Mouse (Mus musculus): ENCODE measurements around the gene Zfp574. TPM values are rescaled to one million over a fixed set of nuclear protein-coding genes. Genes with fewer than 3 reads are reported as not detected.

Zfp574 gene
- total RNA-seq (2014; rRNA removed): 25.4 and 31.5 TPM in 2 replicates
- 30.6 and 33.0 TPM in 2 replicates for polyA plus RNA-seq (2015; fragmentation: Nextera tagmentation; extraction: Ambion mirVana)

DNA sequence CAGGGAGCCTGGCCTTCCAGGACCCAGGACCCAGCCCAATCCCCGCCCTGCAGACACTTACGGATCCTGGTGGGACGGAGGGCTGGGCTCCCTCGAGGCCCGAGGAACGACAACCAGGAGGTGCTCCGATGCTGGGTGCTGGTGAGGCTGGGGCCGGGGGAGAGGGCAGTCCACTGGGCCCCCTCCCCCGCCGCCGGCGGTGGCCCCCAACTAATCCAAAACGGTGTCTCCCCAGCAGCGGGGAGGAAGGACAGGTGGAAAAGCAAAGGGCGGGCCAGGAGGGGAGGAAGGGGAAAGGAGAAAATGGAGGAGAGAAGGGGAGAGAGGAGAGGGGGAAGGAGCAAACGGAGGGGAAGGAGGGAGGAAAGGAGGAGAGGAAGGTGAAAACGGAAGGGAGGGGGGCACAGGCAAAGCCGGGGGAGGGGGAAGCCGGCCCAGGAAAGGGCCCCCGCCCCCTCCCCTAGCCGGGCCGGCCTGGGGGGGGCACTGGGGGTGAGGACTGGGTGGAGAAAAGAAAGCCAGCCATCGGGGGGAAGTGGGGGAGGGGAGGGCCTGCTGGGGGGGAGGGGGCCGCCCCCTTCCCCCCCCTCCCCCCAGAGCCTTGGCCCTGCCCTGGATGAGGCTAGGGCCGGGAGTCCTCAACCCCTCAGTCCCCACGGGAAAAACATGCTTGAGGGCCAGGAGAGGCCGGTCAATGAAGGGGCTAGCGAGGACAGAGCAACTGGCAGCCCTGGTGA, at the start of gene Zfp574, which contains the start of gene Grik5:
TSS of gene Zfp574 (plus strand) at position 589 of the 737 bp plus-strand sequence.
TSS of gene Grik5 (minus strand) at position 368 of the 737 bp plus-strand sequence.
- ATAC-seq: no peak
- peak within 1 kb of the TSS; percentile 87 for H3K4me2 ChIP-seq (ENCODE audit: low read depth)
- peak within 1 kb of the TSS; percentile 71 for H3K4me3 ChIP-seq (ENCODE audit: low read depth, low read length)
- H3K27ac ChIP-seq (ENCODE audit: low read depth, low read length): peak within 1 kb of the TSS; percentile 95
- 0% methylated on average over 28 of the region's 28 CpGs for WGBS
- no peaks in the 10 kb centered on the region for H3K9me3 ChIP-seq (ENCODE audit: low read length)
- H3K27me3 ChIP-seq (ENCODE audit: insufficient read depth, low read length): no peaks in the 10 kb centered on the region
- H3K4me1 ChIP-seq (ENCODE audit: insufficient read depth): peaks cover 27% of the 10 kb centered on the region
- DNase-seq: peak; percentile 32
- peak within 1 kb of the TSS; percentile 94 for H3K9ac ChIP-seq
- H3K36me3 ChIP-seq (ENCODE audit: insufficient read depth): peaks cover 17% of the 10 kb centered on the region
- TF ChIP-seq CTCF (IDR thresholded peaks at IDR 0.05; ENCODE audit: low read depth): no peak

DNA sequence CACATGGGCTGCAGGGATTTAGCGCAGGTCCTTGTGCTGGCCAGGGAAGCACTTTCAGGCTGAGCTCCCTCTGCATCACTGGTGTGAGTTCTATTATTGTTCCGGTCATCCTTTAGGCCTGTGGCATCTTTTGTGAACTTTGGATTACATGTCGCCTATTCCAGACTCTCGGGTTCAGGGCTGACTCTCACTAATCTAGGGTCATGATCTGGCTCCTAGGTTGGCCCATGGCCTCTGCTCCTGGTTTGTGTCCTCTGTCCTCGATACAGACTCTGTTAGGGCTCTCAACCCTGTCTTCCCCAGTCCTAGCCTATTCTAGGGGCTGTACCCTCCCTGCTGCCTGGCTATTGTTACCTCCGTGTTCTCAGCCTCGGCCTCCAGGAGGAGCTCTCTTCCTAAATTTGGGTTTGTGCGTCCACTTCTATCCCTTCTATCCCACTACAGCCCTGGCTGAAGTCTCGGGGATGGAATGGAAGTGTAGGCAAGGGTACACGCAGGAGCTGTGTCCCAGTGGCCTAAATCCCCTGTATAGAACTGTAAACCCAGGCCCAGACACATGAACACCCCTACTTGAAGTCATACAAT, 46.4 kb upstream of the Zfp574 start:
- Histone ChIP-seq H3K9me3 (ENCODE audit: low read length) (no peaks in the 10 kb centered on the region), H3K4me1 (ENCODE audit: insufficient read depth) (no peaks in the 10 kb centered on the region), H3K27ac (ENCODE audit: low read depth, low read length) (no peak overlapping the region), H3K4me3 (ENCODE audit: low read depth, low read length) (no peak overlapping the region), H3K9ac (no peak overlapping the region), H3K27me3 (ENCODE audit: insufficient read depth, low read length) (no peaks in the 10 kb centered on the region), H3K36me3 (ENCODE audit: insufficient read depth) (peaks cover 71% of the 10 kb centered on the region), H3K4me2 (ENCODE audit: low read depth) (no peak overlapping the region)
- ATAC-seq (0 out of 2 replicates have a peak, but pooled peaks have one; percentile 11), DNase-seq (no peak)
- 58% methylated on average over 10 of the region's 10 CpGs for WGBS
- peak; percentile 45 for TF ChIP-seq CTCF (IDR thresholded peaks at IDR 0.05; ENCODE audit: low read depth)

GRCm38 (mm10) chr7:25026452-25026851, 45.9 kb upstream of the Zfp574 start:
- no peaks in the 10 kb centered on the region for H3K9me3 ChIP-seq (ENCODE audit: low read length)
- no peaks in the 10 kb centered on the region for H3K4me1 ChIP-seq (ENCODE audit: insufficient read depth)
- no peak for TF ChIP-seq CTCF (IDR thresholded peaks at IDR 0.05; ENCODE audit: low read depth)
- H3K4me3 ChIP-seq (ENCODE audit: low read depth, low read length): no peak overlapping the region
- DNase-seq (no peak), ATAC-seq (no peak)
- H3K27ac ChIP-seq (ENCODE audit: low read depth, low read length): no peak overlapping the region
- H3K4me2 ChIP-seq (ENCODE audit: low read depth): no peak overlapping the region
- 60% methylated on average over 7 of the region's 7 CpGs for WGBS
- H3K9ac ChIP-seq: no peak overlapping the region
- peaks cover 70% of the 10 kb centered on the region for H3K36me3 ChIP-seq (ENCODE audit: insufficient read depth)
- H3K27me3 ChIP-seq (ENCODE audit: insufficient read depth, low read length): no peaks in the 10 kb centered on the region

- H3K36me3 ChIP-seq (ENCODE audit: insufficient read depth): peaks cover 58% of the 10 kb centered on the region
These were observed 42.2 kb upstream of the Zfp574 start for GRCm38 (mm10) chr7:25030032-25030753.

DNA sequence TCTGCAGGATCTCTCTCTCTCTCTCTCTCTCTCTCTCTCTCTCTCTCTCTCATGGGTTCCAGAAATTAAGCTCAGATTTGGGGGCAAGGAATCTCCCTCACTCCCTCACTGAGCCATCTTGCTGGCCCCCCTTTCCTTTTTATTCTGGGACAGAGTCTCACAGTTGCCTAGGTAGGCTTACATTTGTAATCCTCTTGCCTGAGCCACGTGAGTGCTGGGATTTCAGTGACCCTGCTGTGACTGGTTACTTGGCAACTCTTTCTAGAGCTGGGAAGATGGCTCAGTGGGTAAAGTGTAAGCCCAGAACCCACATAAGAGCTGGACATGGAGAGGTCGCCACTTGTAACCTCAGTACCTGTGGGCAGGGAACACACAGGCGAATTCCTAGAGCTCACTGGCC, 40.8 kb upstream of the Zfp574 start:
- Histone ChIP-seq H3K4me1 (ENCODE audit: insufficient read depth) (no peaks in the 10 kb centered on the region), H3K4me3 (ENCODE audit: low read depth, low read length) (no peak overlapping the region), H3K9me3 (ENCODE audit: low read length) (no peaks in the 10 kb centered on the region), H3K36me3 (ENCODE audit: insufficient read depth) (peaks cover 61% of the 10 kb centered on the region), H3K27me3 (ENCODE audit: insufficient read depth, low read length) (no peaks in the 10 kb centered on the region), H3K4me2 (ENCODE audit: low read depth) (no peak overlapping the region), H3K27ac (ENCODE audit: low read depth, low read length) (no peak overlapping the region), H3K9ac (no peak overlapping the region)
- ATAC-seq (no peak), DNase-seq (no peak)
- 48% methylated on average over 3 of the region's 3 CpGs for WGBS
- no peak for TF ChIP-seq CTCF (IDR thresholded peaks at IDR 0.05; ENCODE audit: low read depth)

More at GRCm38 (mm10) chr7:25030032-25030753, 42.2 kb upstream of the Zfp574 start:
- Histone ChIP-seq H3K27ac (ENCODE audit: low read depth, low read length) (no peak overlapping the region), H3K4me2 (ENCODE audit: low read depth) (no peak overlapping the region), H3K9ac (no peak overlapping the region), H3K4me1 (ENCODE audit: insufficient read depth) (no peaks in the 10 kb centered on the region), H3K4me3 (ENCODE audit: low read depth, low read length) (no peak overlapping the region), H3K9me3 (ENCODE audit: low read length) (no peaks in the 10 kb centered on the region), H3K27me3 (ENCODE audit: insufficient read depth, low read length) (no peaks in the 10 kb centered on the region)
- WGBS: 45% methylated on average over 5 of the region's 5 CpGs
- DNase-seq (peak; percentile 90), ATAC-seq (peak; percentile 76)
- peak; percentile 90 for TF ChIP-seq CTCF (IDR thresholded peaks at IDR 0.05; ENCODE audit: low read depth)

DNA sequence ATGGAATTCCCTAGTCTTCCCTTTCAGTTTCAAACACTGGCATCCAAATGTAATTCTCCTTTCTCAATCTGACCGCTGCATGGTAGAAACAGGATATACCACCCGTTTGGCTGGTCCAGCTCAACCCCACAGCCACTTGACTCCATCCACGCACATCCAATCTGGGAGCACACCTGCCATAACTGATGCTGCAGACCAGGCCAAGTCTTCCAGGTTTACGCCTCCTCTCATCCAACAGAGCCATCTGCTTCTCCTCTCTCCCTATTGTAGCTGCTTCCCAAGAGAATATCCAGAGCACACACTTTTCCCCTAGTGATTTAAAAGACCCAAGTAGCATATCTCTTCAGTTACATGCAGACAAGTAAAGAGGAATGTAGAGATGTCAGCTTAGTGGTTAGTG, 37.6 kb upstream of the Zfp574 start:
- Histone ChIP-seq H3K27me3 (ENCODE audit: insufficient read depth, low read length) (no peaks in the 10 kb centered on the region), H3K4me1 (ENCODE audit: insufficient read depth) (no peaks in the 10 kb centered on the region), H3K27ac (ENCODE audit: low read depth, low read length) (peak overlapping the region; percentile 21; the same call in 1 of the 2 replicates), H3K4me2 (ENCODE audit: low read depth) (no peak overlapping the region), H3K9me3 (ENCODE audit: low read length) (no peaks in the 10 kb centered on the region), H3K4me3 (ENCODE audit: low read depth, low read length) (no peak overlapping the region), H3K9ac (no peak overlapping the region), H3K36me3 (ENCODE audit: insufficient read depth) (peaks cover 62% of the 10 kb centered on the region)
- WGBS: 71% methylated on average over 4 of the region's 4 CpGs
- ATAC-seq: no peak
- TF ChIP-seq CTCF (IDR thresholded peaks at IDR 0.05; ENCODE audit: low read depth): no peak
- DNase-seq: no peak
